Mouse (Mus musculus): Measurements from ENCODE around the gene Ovol2. TPM values are rescaled to one million over a fixed set of nuclear protein-coding genes. Genes with fewer than 3 reads are reported as not detected.
"Not testable (repeated sequence)": the region's sequence is repeated elsewhere in the genome, so short reads cannot be mapped to it uniquely, and the experiment has no call there.

Gene Ovol2
- polyA plus RNA-seq, 1 experiment from 2014 or later: 4.1 TPM

GRCm38 (mm10) chr2:144352843-144353242, 20.9 kb upstream of the Ovol2 start:
- Histone ChIP-seq H3K4me2 (ENCODE audit: low read depth, low read length) (no peak overlapping the region), H3K9me3 (ENCODE audit: control insufficient read depth, low read length) (no peaks in the 10 kb centered on the region), H3K9ac (ENCODE audit: low read length) (no peak overlapping the region), H3K36me3 (ENCODE audit: control insufficient read depth, insufficient read depth, low read length) (no peaks in the 10 kb centered on the region), H3K27me3 (ENCODE audit: control insufficient read depth, insufficient read depth, low read depth, low read length) (no peaks in the 10 kb centered on the region), H3K27ac (ENCODE audit: low read length) (no peak overlapping the region), H3K4me3 (ENCODE audit: low read length) (no peak overlapping the region), H3K4me1 (replicated peaks; ENCODE audit: control insufficient read depth, insufficient read depth, low read length) (no peaks in the 10 kb centered on the region)
- no peak for ATAC-seq (ENCODE audit: low read depth)
- 81% methylated on average over 11 of the region's 11 CpGs for WGBS

- no peak for ATAC-seq (ENCODE audit: low read depth)
- no peak overlapping the region for H3K4me3 ChIP-seq (ENCODE audit: low read length)
- H3K4me2 ChIP-seq (ENCODE audit: low read depth, low read length): no peak overlapping the region
- H3K36me3 ChIP-seq (ENCODE audit: control insufficient read depth, insufficient read depth, low read length): no peaks in the 10 kb centered on the region
- 66% methylated on average over 3 of the region's 3 CpGs for WGBS
- no peaks in the 10 kb centered on the region for H3K27me3 ChIP-seq (ENCODE audit: control insufficient read depth, insufficient read depth, low read depth, low read length)
- no peak overlapping the region for H3K27ac ChIP-seq (ENCODE audit: low read length)
- no peaks in the 10 kb centered on the region for H3K9me3 ChIP-seq (ENCODE audit: control insufficient read depth, low read length)
- no peaks in the 10 kb centered on the region for H3K4me1 ChIP-seq (replicated peaks; ENCODE audit: control insufficient read depth, insufficient read depth, low read length)
- H3K9ac ChIP-seq (ENCODE audit: low read length): no peak overlapping the region
These were observed 16.6 kb upstream of the Ovol2 start for GRCm38 (mm10) chr2:144348525-144348924.

- Histone ChIP-seq H3K27me3 (ENCODE audit: control insufficient read depth, insufficient read depth, low read depth, low read length) (no peaks in the 10 kb centered on the region), H3K4me3 (ENCODE audit: low read length) (no peak overlapping the region), H3K9ac (ENCODE audit: low read length) (no peak overlapping the region), H3K36me3 (ENCODE audit: control insufficient read depth, insufficient read depth, low read length) (no peaks in the 10 kb centered on the region), H3K27ac (ENCODE audit: low read length) (no peak overlapping the region), H3K9me3 (ENCODE audit: control insufficient read depth, low read length) (no peaks in the 10 kb centered on the region), H3K4me1 (replicated peaks; ENCODE audit: control insufficient read depth, insufficient read depth, low read length) (no peaks in the 10 kb centered on the region), H3K4me2 (ENCODE audit: low read depth, low read length) (no peak overlapping the region)
- 66% methylated on average over 4 of the region's 4 CpGs for WGBS
- no peak for ATAC-seq (ENCODE audit: low read depth)
These were observed 11.2 kb upstream of the Ovol2 start for GRCm38 (mm10) chr2:144343158-144343557.

GRCm38 (mm10) chr2:144338149-144338548, 6.2 kb upstream of the Ovol2 start:
- WGBS: 78% methylated on average over 6 of the region's 6 CpGs
- not testable (repeated sequence) for H3K4me2 ChIP-seq (ENCODE audit: low read depth, low read length); H3K4me3 ChIP-seq (ENCODE audit: low read length); H3K36me3 ChIP-seq (ENCODE audit: control insufficient read depth, insufficient read depth, low read length); H3K9ac ChIP-seq (ENCODE audit: low read length); H3K27ac ChIP-seq (ENCODE audit: low read length); ATAC-seq (ENCODE audit: low read depth); H3K9me3 ChIP-seq (ENCODE audit: control insufficient read depth, low read length); H3K4me1 ChIP-seq (replicated peaks; ENCODE audit: control insufficient read depth, insufficient read depth, low read length)
- peaks cover 10% of the 10 kb centered on the region for H3K27me3 ChIP-seq (ENCODE audit: control insufficient read depth, insufficient read depth, low read depth, low read length)

- ATAC-seq (ENCODE audit: low read depth): no peak
- Histone ChIP-seq H3K27me3 (ENCODE audit: control insufficient read depth, insufficient read depth, low read depth, low read length) (peaks cover 13% of the 10 kb centered on the region), H3K9ac (ENCODE audit: low read length) (no peak overlapping the region), H3K36me3 (ENCODE audit: control insufficient read depth, insufficient read depth, low read length) (no peaks in the 10 kb centered on the region), H3K4me2 (ENCODE audit: low read depth, low read length) (no peak overlapping the region), H3K4me3 (ENCODE audit: low read length) (no peak overlapping the region), H3K27ac (ENCODE audit: low read length) (no peak overlapping the region), H3K4me1 (replicated peaks; ENCODE audit: control insufficient read depth, insufficient read depth, low read length) (0 out of 2 replicates have a peak, but pooled peaks cover 3% of the 10 kb centered on the region), H3K9me3 (ENCODE audit: control insufficient read depth, low read length) (no peaks in the 10 kb centered on the region)
- WGBS: 64% methylated on average over 7 of the region's 8 CpGs
These were observed 5.8 kb upstream of the Ovol2 start for GRCm38 (mm10) chr2:144337701-144338100.

GRCm38 (mm10) chr2:144337230-144337629, 5.3 kb upstream of the Ovol2 start:
- Histone ChIP-seq H3K9me3 (ENCODE audit: control insufficient read depth, low read length) (no peaks in the 10 kb centered on the region), H3K27ac (ENCODE audit: low read length) (no peak overlapping the region), H3K4me2 (ENCODE audit: low read depth, low read length) (no peak overlapping the region), H3K27me3 (ENCODE audit: control insufficient read depth, insufficient read depth, low read depth, low read length) (peaks cover 13% of the 10 kb centered on the region), H3K4me1 (replicated peaks; ENCODE audit: control insufficient read depth, insufficient read depth, low read length) (0 out of 2 replicates have a peak, but pooled peaks cover 3% of the 10 kb centered on the region), H3K9ac (ENCODE audit: low read length) (no peak overlapping the region), H3K4me3 (ENCODE audit: low read length) (no peak overlapping the region), H3K36me3 (ENCODE audit: control insufficient read depth, insufficient read depth, low read length) (no peaks in the 10 kb centered on the region)
- WGBS: 40% methylated on average over 3 of the region's 3 CpGs
- no peak for ATAC-seq (ENCODE audit: low read depth)

GRCm38 (mm10) chr2:144333138-144333842, 1.3 kb upstream of the Ovol2 start:
- H3K9ac ChIP-seq (ENCODE audit: low read length): peak overlapping the region; percentile 41; the same call in 1 of the 2 replicates
- H3K27me3 ChIP-seq (ENCODE audit: control insufficient read depth, insufficient read depth, low read depth, low read length): peaks cover 43% of the 10 kb centered on the region
- H3K36me3 ChIP-seq (ENCODE audit: control insufficient read depth, insufficient read depth, low read length): no peaks in the 10 kb centered on the region
- peaks cover 18% of the 10 kb centered on the region for H3K4me1 ChIP-seq (replicated peaks; ENCODE audit: control insufficient read depth, insufficient read depth, low read length)
- no peaks in the 10 kb centered on the region for H3K9me3 ChIP-seq (ENCODE audit: control insufficient read depth, low read length)
- no peak overlapping the region for H3K27ac ChIP-seq (ENCODE audit: low read length)
- peak overlapping the region; percentile 62 for H3K4me3 ChIP-seq (ENCODE audit: low read length)
- H3K4me2 ChIP-seq (ENCODE audit: low read depth, low read length): peak overlapping the region; percentile 97
- ATAC-seq (ENCODE audit: low read depth): no peak
- 8% methylated on average over 28 of the region's 28 CpGs for WGBS

- ATAC-seq (ENCODE audit: low read depth): no peak
- H3K4me1 ChIP-seq (replicated peaks; ENCODE audit: control insufficient read depth, insufficient read depth, low read length): peaks cover 18% of the 10 kb centered on the region
- H3K4me2 ChIP-seq (ENCODE audit: low read depth, low read length): peak overlapping the region; percentile 97
- WGBS: 5% methylated on average over 9 of the region's 9 CpGs
- H3K27me3 ChIP-seq (ENCODE audit: control insufficient read depth, insufficient read depth, low read depth, low read length): peaks cover 43% of the 10 kb centered on the region
- H3K36me3 ChIP-seq (ENCODE audit: control insufficient read depth, insufficient read depth, low read length): no peaks in the 10 kb centered on the region
- H3K9ac ChIP-seq (ENCODE audit: low read length): 0 out of 2 replicates have a peak overlapping the region, but pooled peaks have one; percentile 20
- H3K27ac ChIP-seq (ENCODE audit: low read length): 0 out of 2 replicates have a peak overlapping the region, but pooled peaks have one; percentile 46
- H3K9me3 ChIP-seq (ENCODE audit: control insufficient read depth, low read length): no peaks in the 10 kb centered on the region
- peak overlapping the region; percentile 62 for H3K4me3 ChIP-seq (ENCODE audit: low read length)
These were observed 540 bp upstream of the Ovol2 start for GRCm38 (mm10) chr2:144332486-144332885.

- ATAC-seq (ENCODE audit: low read depth): peak; percentile 56
- no peaks in the 10 kb centered on the region for H3K36me3 ChIP-seq (ENCODE audit: control insufficient read depth, insufficient read depth, low read length)
- peaks cover 18% of the 10 kb centered on the region for H3K4me1 ChIP-seq (replicated peaks; ENCODE audit: control insufficient read depth, insufficient read depth, low read length)
- peak overlapping the region; percentile 97 for H3K4me2 ChIP-seq (ENCODE audit: low read depth, low read length)
- H3K4me3 ChIP-seq (ENCODE audit: low read length): peak overlapping the region; percentile 62
- H3K9me3 ChIP-seq (ENCODE audit: control insufficient read depth, low read length): no peaks in the 10 kb centered on the region
- H3K9ac ChIP-seq (ENCODE audit: low read length): peak overlapping the region; percentile 66
- WGBS: 1% methylated on average over 27 of the region's 50 CpGs
- H3K27me3 ChIP-seq (ENCODE audit: control insufficient read depth, insufficient read depth, low read depth, low read length): peaks cover 43% of the 10 kb centered on the region
- H3K27ac ChIP-seq (ENCODE audit: low read length): no peak overlapping the region
These were observed 980 bp downstream of the Ovol2 start for GRCm38 (mm10) chr2:144330960-144331371.
